Mouse (Mus musculus): Measurements from ENCODE around the gene Pla2g4c.

GRCm38 (mm10) chr7:13330575-13330974, 6.1 kb downstream of the Pla2g4c start:
- TF ChIP-seq CTCF (IDR thresholded peaks at IDR 0.05; ENCODE audit: extremely low read depth, insufficient read length, insufficient replicate concordance, low read depth, low read length): no peak
- no peak for TF ChIP-seq POLR2A (IDR thresholded peaks at IDR 0.05; ENCODE audit: low read depth, low read length)
